Mouse (Mus musculus) macrophage (primary cell): Measurements from ENCODE around the gene Ttll5. TPM values are rescaled to one million over a fixed set of nuclear protein-coding genes. Genes with fewer than 3 reads are reported as not detected.

Source experiments
- H3K27ac ChIP-seq: fragments of 350-480 bp; formaldehyde crosslinking; 2 replicates; pipeline ENCODE4 v1.9.0; 2021
- H3K36me3 ChIP-seq: fragments of 350-480 bp; formaldehyde crosslinking; 2 replicates; pipeline ENCODE4 v1.9.0; 2021; ENCODE audit errors: inconsistent target
- H3K4me3 ChIP-seq: fragments of 350-480 bp; formaldehyde crosslinking; 2 replicates; pipeline ENCODE4 v1.9.0; 2021; ENCODE audit errors: inconsistent target
- H3K79me2 ChIP-seq: fragments of 350-480 bp; formaldehyde crosslinking; 2 replicates; pipeline ENCODE4 v1.9.0; 2021; ENCODE audit errors: inconsistent target
- WGBS: methylation state at CpG from one replicate; pipeline ENCODE4 v1.1.7; 2026; ENCODE audit warnings: inconsistent platforms; ENCODE audit not compliant: missing documents; 5-methylcytosine and 5-hydroxymethylcytosine counted together
- polyA plus RNA-seq: library from polyadenylated mRNA; stranded (reverse); fragments of 250-400 nt; gene quantifications from 3 replicates; pipeline ENCODE4 v1.2.4, GENCODE M21; 2018; ENCODE audit warnings: inconsistent platforms

Ttll5 gene
- polyA plus RNA-seq, 1 experiment from 2014 or later, result 6.7 TPM

DNA sequence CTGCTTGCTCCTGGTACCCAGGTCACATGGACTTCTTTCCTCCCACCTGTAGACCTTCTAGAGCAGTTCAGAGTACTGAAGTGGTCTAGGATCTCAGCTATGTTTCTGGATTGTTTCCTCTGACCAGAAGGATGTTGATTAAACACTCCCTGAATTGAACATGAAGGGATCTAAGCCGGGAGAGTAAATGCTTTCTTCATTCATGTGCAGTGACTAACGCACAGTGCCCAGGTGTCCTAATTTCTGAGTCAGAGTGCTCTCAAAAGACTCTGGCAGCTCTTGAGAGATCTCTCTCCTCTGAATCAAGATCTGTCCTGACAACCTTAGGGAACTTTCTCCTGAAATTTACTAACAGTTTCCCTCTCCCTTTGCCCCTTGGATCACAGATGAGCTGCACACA, 187.7 kb downstream of the Ttll5 start:
- H3K79me2 ChIP-seq, result no peaks in the 10 kb centered on the region
- H3K27ac ChIP-seq, result no peak overlapping the region
- H3K36me3 ChIP-seq, result no peaks in the 10 kb centered on the region
- 94% methylated on average over 2 of the region's 2 CpGs for WGBS
- no peak overlapping the region for H3K4me3 ChIP-seq

DNA sequence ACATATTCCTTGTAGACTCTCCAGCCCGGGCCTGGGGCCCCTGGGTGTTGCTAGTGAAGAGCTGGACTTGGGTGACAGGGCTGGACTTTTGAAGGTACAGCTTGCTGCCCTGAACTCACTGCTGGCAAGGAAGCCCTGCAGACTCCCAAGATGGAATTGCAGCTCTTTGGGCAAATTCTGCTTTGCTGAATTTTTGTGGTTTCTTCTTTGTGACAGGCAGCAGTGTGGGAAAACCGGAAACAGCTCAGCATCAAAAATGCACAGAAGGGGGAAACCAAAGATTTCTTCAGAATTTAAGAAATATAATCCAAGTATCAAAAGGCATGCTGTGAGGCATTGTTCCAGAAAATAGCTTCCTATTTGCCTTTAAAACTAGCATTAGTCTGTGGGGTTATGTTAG, 189.7 kb downstream of the Ttll5 start:
- WGBS, result 93% methylated on average over 2 of the region's 2 CpGs

DNA sequence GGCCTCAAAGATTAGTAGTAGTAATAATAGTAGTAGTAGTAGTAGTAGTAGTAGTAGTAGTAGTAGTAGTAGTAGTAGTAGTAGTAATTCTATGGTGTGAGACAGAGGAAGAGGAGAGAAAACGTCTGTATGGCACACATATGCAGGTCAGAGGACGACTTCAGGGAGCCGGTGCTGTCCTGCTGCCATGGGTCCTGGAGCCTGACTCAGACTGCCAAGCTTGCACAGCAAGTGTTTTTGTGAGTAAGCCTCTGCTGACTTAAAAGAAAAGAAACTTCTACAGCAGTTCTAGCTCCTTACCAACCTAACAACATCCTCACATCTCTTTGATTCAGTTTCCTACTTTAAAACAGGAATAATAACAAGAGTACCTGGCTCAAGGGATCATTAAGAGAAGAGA, 190.2 kb downstream of the Ttll5 start:
- H3K27ac ChIP-seq, result no peak overlapping the region
- H3K4me3 ChIP-seq, result no peak overlapping the region
- H3K36me3 ChIP-seq, result no peaks in the 10 kb centered on the region
- H3K79me2 ChIP-seq, result no peaks in the 10 kb centered on the region
- WGBS, result 83% methylated on average over 3 of the region's 3 CpGs

More for the DNA sequence above, 189.7 kb downstream of the Ttll5 start:
- H3K4me3 ChIP-seq, result no peak overlapping the region
- no peaks in the 10 kb centered on the region for H3K36me3 ChIP-seq
- H3K27ac ChIP-seq, result no peak overlapping the region
- H3K79me2 ChIP-seq, result no peaks in the 10 kb centered on the region

DNA sequence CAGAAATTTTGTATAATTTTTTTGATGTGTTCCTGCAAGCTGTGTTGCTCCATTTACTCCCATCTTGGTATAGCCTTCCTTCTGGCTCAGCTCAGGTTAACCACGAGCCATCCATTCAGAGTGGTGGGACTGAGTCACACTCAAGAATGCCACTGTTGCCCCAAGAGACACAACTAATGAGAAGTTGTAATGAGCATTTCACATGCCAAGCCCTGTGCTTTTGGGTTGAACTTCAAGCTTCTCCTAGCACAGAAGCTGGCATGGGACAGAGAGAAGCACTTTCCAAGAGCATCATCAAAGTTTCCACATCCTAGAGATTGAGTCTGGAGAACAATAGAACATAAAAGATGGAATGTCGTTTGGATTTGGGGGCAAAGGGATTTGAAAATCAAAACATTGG, 190.7 kb downstream of the Ttll5 start:
- Histone ChIP-seq H3K79me2 (no peaks in the 10 kb centered on the region), H3K4me3 (no peak overlapping the region), H3K27ac (no peak overlapping the region), H3K36me3 (no peaks in the 10 kb centered on the region)
- WGBS, result 89% methylated on average over 2 of the region's 2 CpGs

DNA sequence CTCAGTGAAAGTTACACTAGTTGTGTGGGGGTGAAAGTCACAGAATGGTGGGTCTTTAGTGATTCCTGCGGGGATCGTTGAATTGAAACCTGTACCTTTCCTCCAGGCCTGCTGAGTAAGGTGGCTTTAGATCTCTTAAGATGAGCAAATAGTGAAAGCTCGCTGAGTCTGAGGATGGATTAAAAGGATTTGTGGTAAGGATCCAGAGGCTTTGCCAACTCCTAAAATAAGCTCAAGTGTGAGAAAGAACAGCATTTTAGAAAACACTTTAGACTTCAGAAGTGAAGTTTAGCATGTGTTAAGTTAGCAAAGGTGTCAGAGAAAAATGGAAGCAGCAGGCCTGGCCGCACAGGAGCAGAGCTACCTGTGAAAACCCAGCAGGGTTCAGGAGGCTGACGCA, 192.9 kb downstream of the Ttll5 start:
- no peaks in the 10 kb centered on the region for H3K36me3 ChIP-seq
- WGBS, result 88% methylated on average over 4 of the region's 5 CpGs
- no peaks in the 10 kb centered on the region for H3K79me2 ChIP-seq
- no peak overlapping the region for H3K27ac ChIP-seq
- H3K4me3 ChIP-seq, result no peak overlapping the region

DNA sequence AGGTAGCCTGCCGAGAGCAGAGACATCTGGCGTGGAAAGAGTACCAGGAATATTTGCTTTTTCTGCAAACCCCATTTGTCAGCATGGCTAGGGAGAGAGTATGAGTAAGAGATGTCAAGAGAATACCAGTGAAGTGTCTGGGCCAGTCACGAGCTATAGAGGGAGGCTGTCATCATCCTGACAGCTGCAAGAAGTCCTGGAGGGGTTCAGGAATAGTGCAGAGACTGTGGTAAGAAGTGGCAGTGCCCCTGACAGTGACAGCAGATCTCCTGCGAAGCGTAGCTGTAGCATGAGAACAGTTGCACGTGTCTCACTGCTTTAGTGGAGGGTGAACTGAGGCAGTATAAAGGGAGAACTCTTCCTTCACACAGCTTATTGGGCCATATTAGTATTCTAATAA, 197.1 kb downstream of the Ttll5 start:
- Histone ChIP-seq H3K36me3 (no peaks in the 10 kb centered on the region), H3K4me3 (no peak overlapping the region), H3K79me2 (no peaks in the 10 kb centered on the region), H3K27ac (no peak overlapping the region)
- 93% methylated on average over 6 of the region's 6 CpGs for WGBS

DNA sequence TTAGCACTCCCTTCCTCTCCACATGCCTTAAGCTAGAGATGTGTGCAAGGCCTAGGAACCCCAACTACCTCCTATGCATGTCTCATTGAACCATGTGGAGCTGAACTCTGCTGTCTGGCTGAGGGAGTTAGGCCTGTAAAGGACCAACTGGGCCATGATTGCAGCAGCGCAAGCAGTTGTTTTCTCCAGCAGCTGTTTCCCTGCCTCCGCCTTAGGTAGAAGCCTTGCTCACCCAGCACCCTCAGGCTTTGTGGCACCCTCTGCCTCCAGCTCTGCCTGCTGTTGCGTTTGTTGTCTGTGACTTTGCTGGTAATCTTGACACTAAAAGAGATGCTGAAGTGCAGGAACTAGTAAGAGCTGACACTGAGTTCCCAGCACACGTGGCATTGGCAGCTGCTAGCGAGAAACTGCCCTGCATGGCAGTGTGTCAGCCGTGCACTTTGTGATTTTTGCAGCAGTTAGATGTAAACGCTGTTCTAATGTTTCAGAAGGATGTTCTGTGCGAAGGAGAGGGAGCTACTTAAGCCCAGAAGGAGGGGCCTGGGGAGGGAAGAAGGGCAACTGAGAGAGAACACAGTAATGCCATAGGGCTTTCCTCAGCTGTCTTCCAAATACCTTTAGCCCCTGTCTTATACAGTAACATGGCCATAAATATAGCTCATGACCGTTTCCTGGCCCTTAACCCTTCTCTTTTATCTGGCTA, 198.0 kb downstream of the Ttll5 start:
- 95% methylated on average over 9 of the region's 9 CpGs for WGBS
- Histone ChIP-seq H3K36me3 (no peaks in the 10 kb centered on the region), H3K27ac (no peak overlapping the region), H3K79me2 (no peaks in the 10 kb centered on the region), H3K4me3 (no peak overlapping the region)

DNA sequence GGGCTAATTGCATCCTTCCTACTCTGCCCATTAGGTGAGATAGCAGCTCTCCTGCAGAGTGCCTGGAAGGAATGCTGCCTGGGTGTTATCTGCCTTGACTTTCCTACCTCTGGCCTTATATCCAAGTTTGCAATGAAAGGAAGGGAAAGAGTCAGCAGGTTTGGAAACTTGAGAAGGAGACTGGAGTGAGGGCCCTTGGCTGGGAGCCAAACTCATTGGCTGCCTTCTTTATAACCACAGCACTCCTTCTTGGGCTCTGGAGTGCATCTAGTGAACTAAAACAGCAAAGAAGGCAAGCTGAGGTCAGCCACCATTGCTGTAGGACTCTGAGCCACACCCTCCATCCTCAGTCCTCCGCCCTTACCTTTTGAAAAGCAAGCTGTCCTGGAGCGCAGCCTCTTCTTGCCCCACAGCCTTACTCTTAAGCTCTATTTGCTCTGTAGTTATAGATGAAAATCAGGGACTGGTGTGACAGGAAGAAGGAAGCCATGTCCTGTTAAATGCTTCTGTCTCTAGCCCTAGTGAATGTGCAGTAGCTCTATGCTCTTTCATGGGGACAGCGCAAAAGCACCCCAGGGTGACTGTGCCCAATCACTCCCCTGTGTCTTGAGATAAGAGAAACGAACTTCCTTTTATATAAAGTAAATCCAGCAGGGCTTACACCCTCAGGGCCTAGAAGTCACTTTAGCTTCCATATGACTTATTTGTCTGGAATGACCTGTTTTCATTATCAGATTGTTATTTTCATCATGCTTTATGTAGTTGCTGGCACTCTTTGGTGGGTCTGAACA, 198.8 kb downstream of the Ttll5 start:
- H3K4me3 ChIP-seq, result no peak overlapping the region
- no peak overlapping the region for H3K27ac ChIP-seq
- 94% methylated on average over 4 of the region's 4 CpGs for WGBS
- no peaks in the 10 kb centered on the region for H3K36me3 ChIP-seq
- no peaks in the 10 kb centered on the region for H3K79me2 ChIP-seq

DNA sequence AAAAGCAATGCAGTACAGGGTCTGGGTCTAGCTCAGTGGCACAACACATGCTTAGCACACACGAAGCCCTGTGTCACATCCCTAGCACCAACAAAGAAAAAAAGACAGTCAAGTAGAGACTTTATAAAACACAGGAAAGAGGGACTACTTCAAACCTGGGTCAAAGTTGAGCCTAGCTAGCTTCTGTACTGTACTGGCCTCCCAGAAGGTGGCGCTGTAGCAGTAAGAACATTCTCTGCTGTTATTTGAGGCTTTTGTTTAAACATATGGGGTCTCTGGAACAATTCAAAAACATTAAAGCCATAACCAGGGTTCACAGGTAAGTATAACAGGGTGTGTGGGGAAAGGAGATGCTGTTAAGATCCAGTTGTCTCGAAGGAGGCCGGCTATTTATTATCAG, 200.0 kb downstream of the Ttll5 start:
- WGBS, result 90% methylated on average over 4 of the region's 4 CpGs
- Histone ChIP-seq H3K27ac (no peak overlapping the region), H3K79me2 (no peaks in the 10 kb centered on the region), H3K4me3 (no peak overlapping the region), H3K36me3 (no peaks in the 10 kb centered on the region)

DNA sequence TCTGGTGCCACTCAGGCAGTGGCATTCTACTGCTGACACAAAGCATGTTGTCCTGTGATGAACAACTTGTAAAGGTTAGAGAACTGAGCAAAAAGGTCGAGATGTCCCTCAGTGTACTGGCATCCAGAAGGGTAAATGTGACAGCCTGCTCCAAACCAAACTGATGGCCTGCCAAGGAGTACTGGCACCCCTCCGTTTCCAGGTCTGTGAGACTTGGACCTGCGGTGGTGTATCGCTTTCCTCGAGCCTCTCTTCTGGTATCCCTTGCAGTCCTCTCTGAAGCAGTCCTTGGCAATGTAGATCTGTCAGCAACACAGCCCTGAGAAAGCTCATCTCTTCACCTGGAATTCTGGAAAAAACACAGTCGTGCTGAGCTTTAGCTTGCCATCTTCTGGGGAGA, 201.0 kb downstream of the Ttll5 start:
- WGBS, result 95% methylated on average over 6 of the region's 6 CpGs
- H3K27ac ChIP-seq, result no peak overlapping the region
- H3K36me3 ChIP-seq, result no peaks in the 10 kb centered on the region
- no peaks in the 10 kb centered on the region for H3K79me2 ChIP-seq
- H3K4me3 ChIP-seq, result no peak overlapping the region

DNA sequence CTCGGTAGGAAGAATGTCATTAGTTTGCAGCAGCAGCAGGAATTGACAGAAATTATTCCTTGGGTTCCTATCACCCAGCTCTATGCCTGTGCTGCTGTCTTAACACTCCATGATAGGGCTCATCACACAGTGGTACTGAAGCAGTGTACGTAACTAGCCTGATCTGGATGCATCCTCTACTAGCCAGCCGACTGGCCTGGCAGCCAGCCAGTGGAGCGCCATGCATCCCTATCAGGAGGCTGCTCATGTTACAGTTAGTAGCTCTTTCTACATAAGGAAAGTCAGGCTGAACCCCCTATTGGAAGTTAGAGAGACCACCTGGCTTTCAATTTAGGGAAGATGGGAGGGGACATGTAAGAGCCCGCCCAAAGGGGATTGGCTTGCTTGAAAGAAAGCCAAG, 202.5 kb downstream of the Ttll5 start:
- WGBS, result 97% methylated on average over 5 of the region's 5 CpGs
- no peaks in the 10 kb centered on the region for H3K79me2 ChIP-seq
- H3K4me3 ChIP-seq, result no peak overlapping the region
- no peaks in the 10 kb centered on the region for H3K36me3 ChIP-seq
- no peak overlapping the region for H3K27ac ChIP-seq

DNA sequence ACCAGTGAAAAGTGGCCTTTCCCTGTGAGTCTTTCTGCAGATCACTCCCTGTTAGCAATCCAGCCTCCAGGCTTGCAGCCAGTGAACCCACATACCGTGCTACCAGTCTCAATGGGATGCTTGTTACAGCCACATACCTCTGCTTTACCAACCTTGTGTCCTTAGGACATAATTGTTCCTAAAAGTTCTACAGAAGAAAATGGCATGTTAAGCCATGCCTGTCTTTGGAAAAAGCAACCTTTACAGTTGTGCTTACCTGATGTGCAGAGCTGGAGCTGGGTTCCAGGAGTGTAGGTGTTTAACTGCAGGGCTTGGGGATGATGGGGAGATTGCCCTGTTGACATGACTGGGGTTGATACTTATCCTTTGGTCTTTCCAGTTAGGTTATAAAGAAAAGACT, 203.3 kb downstream of the Ttll5 start:
- Histone ChIP-seq H3K36me3 (no peaks in the 10 kb centered on the region), H3K79me2 (no peaks in the 10 kb centered on the region), H3K27ac (no peak overlapping the region), H3K4me3 (no peak overlapping the region)
- WGBS, result 93% methylated on average over 1 of the region's 1 CpGs

DNA sequence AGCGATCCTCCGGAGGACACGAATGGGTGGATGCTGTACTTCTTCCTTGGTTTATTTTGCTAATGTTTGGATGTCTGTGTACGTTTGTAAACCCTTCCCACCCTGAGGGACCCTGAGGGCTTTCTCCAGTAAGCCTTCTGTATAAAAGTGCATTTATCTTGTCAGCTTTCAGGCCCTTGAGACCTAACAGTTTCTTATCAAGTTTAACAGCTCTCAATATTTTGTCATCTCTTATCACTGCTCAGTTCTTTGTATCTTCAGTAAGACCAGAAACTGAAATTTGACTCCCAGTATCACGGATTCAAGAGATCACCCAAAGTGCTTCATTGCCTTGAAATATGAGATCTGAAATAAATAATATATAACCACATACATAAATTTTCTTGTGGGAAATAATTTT, 206.5 kb downstream of the Ttll5 start:
- Histone ChIP-seq H3K36me3 (no peaks in the 10 kb centered on the region), H3K4me3 (no peak overlapping the region), H3K79me2 (no peaks in the 10 kb centered on the region), H3K27ac (no peak overlapping the region)
- WGBS, result 92% methylated on average over 5 of the region's 5 CpGs

DNA sequence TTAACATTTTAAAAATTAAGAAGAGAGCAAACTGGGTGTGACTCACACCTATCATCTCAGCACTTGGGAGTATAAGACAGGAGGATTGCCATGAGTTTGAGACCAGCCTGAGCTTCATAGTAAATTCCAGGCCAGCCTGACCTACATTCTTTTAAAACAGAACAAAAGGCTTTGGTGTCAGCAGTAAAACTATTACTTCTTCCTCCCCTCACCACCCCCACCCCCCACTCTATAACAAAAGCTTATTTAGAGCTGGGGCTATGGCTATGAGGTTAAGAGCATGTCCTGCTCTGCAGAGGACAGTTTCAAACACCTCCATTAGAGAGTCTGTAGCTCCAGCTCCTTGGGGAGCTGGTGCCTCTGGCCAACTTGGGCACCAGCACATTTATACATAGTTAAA, 211.1 kb downstream of the Ttll5 start:
- Histone ChIP-seq H3K4me3 (no peak overlapping the region), H3K36me3 (no peaks in the 10 kb centered on the region), H3K79me2 (no peaks in the 10 kb centered on the region), H3K27ac (no peak overlapping the region)

DNA sequence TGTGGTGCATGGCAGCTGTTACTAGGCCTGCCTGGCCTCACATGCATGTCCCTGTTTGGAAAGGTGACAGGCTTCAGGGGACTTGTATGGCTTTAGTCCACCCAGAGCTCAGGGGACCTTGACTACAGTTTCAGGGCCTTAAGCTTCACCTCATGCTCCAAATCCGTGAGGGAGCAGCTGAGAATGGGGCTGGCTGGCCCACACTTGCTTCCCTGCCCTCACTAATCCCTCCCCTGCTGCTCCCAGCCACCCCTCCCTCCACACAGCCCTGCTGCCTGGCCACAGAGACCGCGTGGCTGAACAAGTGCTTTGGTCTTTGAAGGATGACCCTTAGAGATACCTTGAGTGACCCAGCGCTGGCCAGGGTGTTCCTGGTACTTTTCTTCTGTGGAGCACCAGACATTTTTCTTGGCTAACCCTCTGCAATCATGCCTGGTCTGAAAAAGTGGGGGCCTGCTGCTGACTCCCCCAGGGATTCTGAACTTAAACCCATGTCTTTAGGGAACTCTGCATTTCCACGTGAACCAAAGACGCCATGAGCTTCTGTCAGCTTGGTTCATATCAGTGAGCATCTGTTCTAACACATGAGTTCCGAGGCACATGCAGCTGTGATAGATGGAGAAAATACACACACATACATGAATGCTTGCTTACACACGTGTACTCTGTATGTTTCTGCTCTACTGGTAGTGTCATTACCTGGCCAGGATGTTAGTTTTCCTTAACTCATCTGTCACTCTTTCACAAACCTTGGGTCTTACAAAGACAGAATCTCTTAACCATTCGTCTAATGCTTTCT, 212.1 kb downstream of the Ttll5 start:
- Histone ChIP-seq H3K79me2 (no peaks in the 10 kb centered on the region), H3K27ac (no peak overlapping the region), H3K36me3 (no peaks in the 10 kb centered on the region), H3K4me3 (no peak overlapping the region)
- 93% methylated on average over 9 of the region's 9 CpGs for WGBS
